Mouse (Mus musculus): ENCODE results near the gene Rnf43. TPM values are rescaled to one million over a fixed set of nuclear protein-coding genes. Genes with fewer than 3 reads are reported as not detected.

Rnf43 gene
- 28.4 and 31.1 TPM in 2 replicates for total RNA-seq (2014; fragmentation: Nextera tagmentation)
- total RNA-seq (2017): 13.9 and 14.8 TPM in 2 replicates
- polyA plus RNA-seq (2012): 5.4 and 8.7 TPM in 2 replicates

- H3K4me1 ChIP-seq (ENCODE audit: insufficient read depth, low read depth, low read length): peaks cover 38% of the 10 kb centered on the region
- H3K9me3 ChIP-seq (replicated peaks): no peaks in the 10 kb centered on the region
- DNase-seq (ENCODE audit: low spot score): peak; percentile 58
- H3K4me3 ChIP-seq (ENCODE audit: low read depth, low read length): peak within 1 kb of the TSS; percentile 76
- ATAC-seq (ENCODE audit: extremely low read depth, insufficient number of reproducible peaks, low FRiP score, poor library complexity, severe bottlenecking): peak; percentile 65
- peaks cover 3% of the 10 kb centered on the region for H3K36me3 ChIP-seq (replicated peaks)
- H3K27me3 ChIP-seq (ENCODE audit: insufficient read depth, low read length): peaks cover 9% of the 10 kb centered on the region
- TF ChIP-seq CTCF (IDR thresholded peaks at IDR 0.05; ENCODE audit: low read depth, low read length) (peak; percentile 81), GATA2 (IDR thresholded peaks at IDR 0.05; ENCODE audit: borderline replicate concordance, low read depth, low read length) (no peak)
These were observed at the start of gene Rnf43 for GRCm38 (mm10) chr11:87662407-87662806. Gene Rnf43, plus strand, starts transcription at chr11:87662722.

GRCm38 (mm10) chr11:87613972-87614371 is 48.5 kb upstream of the Rnf43 start:
- TF ChIP-seq TAL1 (conservative IDR thresholded peaks at IDR 0.05; ENCODE audit: low read depth, low read length) (no peak), CTCF (IDR thresholded peaks at IDR 0.05; ENCODE audit: low read depth, low read length) (no peak), GATA2 (IDR thresholded peaks at IDR 0.05; ENCODE audit: borderline replicate concordance, low read depth, low read length) (no peak), POLR2AphosphoS5 (IDR thresholded peaks at IDR 0.05; ENCODE audit: insufficient replicate concordance, low read depth, low read length) (no peak), GATA1 (IDR thresholded peaks at IDR 0.05; ENCODE audit: borderline replicate concordance, low read length) (no peak)
- H3K36me3 ChIP-seq (replicated peaks): peaks cover 86% of the 10 kb centered on the region
- H3K4me1 ChIP-seq (ENCODE audit: insufficient read depth, low read depth, low read length): peaks cover 3% of the 10 kb centered on the region
- H3K4me3 ChIP-seq (ENCODE audit: low read depth, low read length): no peak overlapping the region
- peaks cover 6% of the 10 kb centered on the region for H3K9me3 ChIP-seq (replicated peaks)
- DNase-seq (ENCODE audit: low spot score) (no peak), ATAC-seq (ENCODE audit: extremely low read depth, insufficient number of reproducible peaks, low FRiP score, poor library complexity, severe bottlenecking) (no peak)
- no peaks in the 10 kb centered on the region for H3K27me3 ChIP-seq (ENCODE audit: insufficient read depth, low read length)

GRCm38 (mm10) chr11:87615551-87615950 is 47.0 kb upstream of the Rnf43 start:
- Histone ChIP-seq H3K27me3 (ENCODE audit: insufficient read depth, low read length) (no peaks in the 10 kb centered on the region), H3K4me1 (ENCODE audit: insufficient read depth, low read depth, low read length) (peaks cover 3% of the 10 kb centered on the region), H3K36me3 (replicated peaks) (peaks cover 75% of the 10 kb centered on the region), H3K9me3 (replicated peaks) (peaks cover 6% of the 10 kb centered on the region), H3K4me3 (ENCODE audit: low read depth, low read length) (no peak overlapping the region)
- DNase-seq (ENCODE audit: low spot score) (no peak), ATAC-seq (ENCODE audit: extremely low read depth, insufficient number of reproducible peaks, low FRiP score, poor library complexity, severe bottlenecking) (no peak)
- no peak for TF ChIP-seq GATA1 (IDR thresholded peaks at IDR 0.05; ENCODE audit: borderline replicate concordance, low read length)
- no peak for TF ChIP-seq TAL1 (conservative IDR thresholded peaks at IDR 0.05; ENCODE audit: low read depth, low read length)
- TF ChIP-seq CTCF (IDR thresholded peaks at IDR 0.05; ENCODE audit: low read depth, low read length): no peak
- no peak for TF ChIP-seq POLR2AphosphoS5 (IDR thresholded peaks at IDR 0.05; ENCODE audit: insufficient replicate concordance, low read depth, low read length)
- no peak for TF ChIP-seq GATA2 (IDR thresholded peaks at IDR 0.05; ENCODE audit: borderline replicate concordance, low read depth, low read length)

GRCm38 (mm10) chr11:87615952-87616351 is 46.6 kb upstream of the Rnf43 start:
- Histone ChIP-seq H3K9me3 (replicated peaks) (peaks cover 6% of the 10 kb centered on the region), H3K36me3 (replicated peaks) (peaks cover 71% of the 10 kb centered on the region), H3K4me1 (ENCODE audit: insufficient read depth, low read depth, low read length) (peaks cover 5% of the 10 kb centered on the region), H3K27me3 (ENCODE audit: insufficient read depth, low read length) (no peaks in the 10 kb centered on the region), H3K4me3 (ENCODE audit: low read depth, low read length) (no peak overlapping the region)
- no peak for ATAC-seq (ENCODE audit: extremely low read depth, insufficient number of reproducible peaks, low FRiP score, poor library complexity, severe bottlenecking)
- TF ChIP-seq TAL1 (conservative IDR thresholded peaks at IDR 0.05; ENCODE audit: low read depth, low read length) (no peak), CTCF (IDR thresholded peaks at IDR 0.05; ENCODE audit: low read depth, low read length) (no peak), GATA1 (IDR thresholded peaks at IDR 0.05; ENCODE audit: borderline replicate concordance, low read length) (no peak), GATA2 (IDR thresholded peaks at IDR 0.05; ENCODE audit: borderline replicate concordance, low read depth, low read length) (no peak), POLR2AphosphoS5 (IDR thresholded peaks at IDR 0.05; ENCODE audit: insufficient replicate concordance, low read depth, low read length) (no peak)
- no peak for DNase-seq (ENCODE audit: low spot score)

- TF ChIP-seq POLR2AphosphoS5 (IDR thresholded peaks at IDR 0.05; ENCODE audit: insufficient replicate concordance, low read depth, low read length): no peak
- no peak for TF ChIP-seq TAL1 (conservative IDR thresholded peaks at IDR 0.05; ENCODE audit: low read depth, low read length)
- TF ChIP-seq CTCF (IDR thresholded peaks at IDR 0.05; ENCODE audit: low read depth, low read length): no peak
- no peak for TF ChIP-seq GATA2 (IDR thresholded peaks at IDR 0.05; ENCODE audit: borderline replicate concordance, low read depth, low read length)
- no peak for TF ChIP-seq GATA1 (IDR thresholded peaks at IDR 0.05; ENCODE audit: borderline replicate concordance, low read length)
- Histone ChIP-seq H3K4me3 (ENCODE audit: low read depth, low read length) (no peak within 1 kb of the TSS), H3K36me3 (replicated peaks) (peaks cover 61% of the 10 kb centered on the region), H3K27me3 (ENCODE audit: insufficient read depth, low read length) (no peaks in the 10 kb centered on the region), H3K9me3 (replicated peaks) (peaks cover 6% of the 10 kb centered on the region), H3K4me1 (ENCODE audit: insufficient read depth, low read depth, low read length) (peaks cover 5% of the 10 kb centered on the region)
- no peak for ATAC-seq (ENCODE audit: extremely low read depth, insufficient number of reproducible peaks, low FRiP score, poor library complexity, severe bottlenecking)
- DNase-seq (ENCODE audit: low spot score): no peak
These were observed 45.6 kb upstream of the Rnf43 start, which contains the start of gene Hsf5 for GRCm38 (mm10) chr11:87616790-87617474. Gene Hsf5, plus strand, starts transcription at chr11:87617164.

GRCm38 (mm10) chr11:87617606-87618005 is 44.9 kb upstream of the Rnf43 start:
- ATAC-seq (ENCODE audit: extremely low read depth, insufficient number of reproducible peaks, low FRiP score, poor library complexity, severe bottlenecking): no peak
- no peaks in the 10 kb centered on the region for H3K27me3 ChIP-seq (ENCODE audit: insufficient read depth, low read length)
- TF ChIP-seq GATA1 (IDR thresholded peaks at IDR 0.05; ENCODE audit: borderline replicate concordance, low read length): no peak
- DNase-seq (ENCODE audit: low spot score): no peak
- H3K36me3 ChIP-seq (replicated peaks): peaks cover 55% of the 10 kb centered on the region
- H3K4me1 ChIP-seq (ENCODE audit: insufficient read depth, low read depth, low read length): peaks cover 5% of the 10 kb centered on the region
- peaks cover 6% of the 10 kb centered on the region for H3K9me3 ChIP-seq (replicated peaks)
- H3K4me3 ChIP-seq (ENCODE audit: low read depth, low read length): no peak overlapping the region
